Mouse (Mus musculus) thymus, postnatal 14 days (tissue): ENCODE data around the gene Thsd4.

Experiments
- DNase-seq: peaks from one replicate; pipeline ENCODE4 v3.0.0; 2021

Thsd4 gene

DNA sequence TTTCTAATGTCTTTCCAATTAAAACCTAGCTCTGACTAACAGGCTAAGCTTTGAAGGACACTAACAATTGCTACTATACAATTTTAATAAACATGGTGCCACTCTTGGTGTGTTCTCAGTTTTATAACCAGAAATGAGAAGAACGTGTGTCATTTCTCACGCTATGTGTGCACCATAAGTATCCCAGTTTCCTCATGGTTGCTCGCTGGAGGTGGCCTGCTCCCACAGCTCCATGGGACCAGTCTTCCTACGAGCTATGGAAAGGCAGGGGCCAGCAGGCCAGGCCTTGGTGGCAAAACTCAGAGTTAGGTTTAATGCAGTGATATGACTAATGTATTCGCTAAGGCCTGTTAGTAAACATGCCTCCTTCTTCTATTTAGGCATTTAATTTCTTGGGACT is 468.7 kb downstream of the Thsd4 start:
- DNase-seq, result no peak

DNA sequence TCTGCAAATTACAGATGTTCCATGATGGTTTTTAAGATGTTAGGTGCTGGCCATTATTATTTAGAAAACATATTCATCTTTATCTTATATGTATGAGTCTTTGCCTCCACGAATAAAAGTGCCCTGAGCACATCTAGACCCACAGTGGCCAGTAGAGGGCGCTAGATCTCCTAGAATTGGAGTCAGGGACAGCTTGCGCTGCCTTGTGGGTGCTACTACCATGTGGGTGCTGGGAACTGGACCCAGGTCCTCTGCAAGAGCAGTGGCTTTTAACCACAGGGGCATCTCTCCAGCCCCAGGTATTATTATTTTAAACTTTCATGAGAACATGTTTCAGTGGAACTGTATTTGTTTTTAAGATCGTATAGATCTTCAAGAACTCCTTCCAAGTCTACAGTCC is 469.4 kb downstream of the Thsd4 start:
- DNase-seq, result peak; percentile 5

GRCm38 (mm10) chr9:60043175-60043574 is 478.7 kb downstream of the Thsd4 start:
- no peak for DNase-seq

DNA sequence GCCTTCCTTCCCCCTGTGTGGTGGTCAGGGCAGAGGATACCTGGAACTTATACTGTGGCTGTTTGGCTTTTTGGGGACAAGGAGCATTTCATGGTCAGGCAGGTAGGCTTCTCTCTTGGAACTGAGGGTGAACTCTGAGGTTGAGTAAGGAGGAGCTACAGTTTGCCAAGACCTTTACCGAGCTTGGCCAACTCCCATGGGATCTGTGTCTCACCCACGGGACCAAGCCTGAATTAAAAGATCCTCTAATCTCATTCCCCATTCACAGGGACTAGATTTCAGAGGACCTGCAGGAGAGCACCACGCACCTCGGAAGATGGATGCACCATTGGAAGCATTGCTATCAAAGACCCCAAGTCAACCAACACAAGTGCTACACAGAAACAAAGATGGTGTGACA is 487.0 kb downstream of the Thsd4 start:
- no peak for DNase-seq

- no peak for DNase-seq
Measured at GRCm38 (mm10) chr9:60027234-60027633, 494.6 kb downstream of the Thsd4 start.

DNA sequence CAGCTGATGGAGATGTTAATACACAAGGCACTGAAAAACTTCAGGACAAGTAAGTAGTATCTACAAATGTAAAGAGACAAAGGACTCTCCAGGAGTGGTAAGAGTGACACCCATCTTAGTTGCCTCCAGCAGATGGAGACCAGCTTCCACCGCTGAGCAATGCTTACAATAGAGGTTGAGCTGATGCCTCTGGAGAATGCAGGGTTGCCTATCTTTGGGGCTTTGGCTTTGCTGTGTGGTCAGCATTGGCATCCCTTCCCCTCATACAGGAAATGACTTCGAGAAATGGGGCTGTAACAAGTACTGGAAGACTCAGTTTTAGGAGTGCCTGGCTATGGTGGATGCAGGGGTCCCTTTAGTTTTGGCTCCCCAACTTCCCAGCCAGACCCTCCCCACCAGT is 495.1 kb downstream of the Thsd4 start:
- no peak for DNase-seq

- no peak for DNase-seq
Measured at GRCm38 (mm10) chr9:60025919-60026318, 495.9 kb downstream of the Thsd4 start.

DNA sequence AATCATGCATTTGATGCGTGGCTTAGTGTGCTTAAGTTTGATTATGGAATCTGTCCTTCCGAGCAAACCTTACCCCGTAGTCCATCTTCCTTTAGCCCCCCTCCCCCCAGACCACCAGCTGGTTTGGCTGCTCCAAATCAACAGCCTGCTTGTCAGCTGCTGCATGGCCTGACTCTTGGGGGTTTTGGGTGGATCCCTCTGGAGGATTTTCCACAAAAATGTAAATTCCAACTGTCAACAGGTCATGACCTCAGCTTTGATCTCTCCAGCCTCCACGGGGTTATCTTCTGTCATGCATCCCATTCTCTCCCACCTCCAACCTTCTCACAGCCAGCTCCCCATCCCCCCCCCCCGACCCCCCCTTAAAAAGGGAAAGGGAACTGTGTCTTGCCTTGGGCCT is 496.9 kb downstream of the Thsd4 start:
- no peak for DNase-seq

DNA sequence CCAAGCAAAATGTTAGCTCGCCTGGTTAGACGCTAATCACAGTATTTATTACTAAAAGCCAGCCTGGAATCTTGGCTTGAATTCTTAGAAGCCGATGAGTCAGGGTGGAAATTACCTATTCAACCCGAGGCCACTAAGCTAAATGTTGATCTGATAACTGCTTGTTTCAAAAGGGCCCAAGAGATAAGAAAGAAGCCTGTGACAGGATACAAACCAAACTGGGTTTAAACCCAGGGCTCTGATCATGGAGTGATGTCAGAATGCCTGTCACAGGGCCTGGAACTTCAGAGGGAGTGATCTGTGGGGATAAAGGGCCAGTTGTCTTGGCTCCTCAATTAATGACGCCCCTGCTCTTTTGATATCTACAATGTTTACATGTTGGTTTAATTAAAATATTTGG is 497.3 kb downstream of the Thsd4 start:
- DNase-seq, result no peak

- DNase-seq, result no peak
Measured at GRCm38 (mm10) chr9:60022331-60022730, 499.5 kb downstream of the Thsd4 start.

- no peak for DNase-seq
Measured at GRCm38 (mm10) chr9:60020444-60020843, 501.4 kb downstream of the Thsd4 start.

GRCm38 (mm10) chr9:60010285-60010684 is 511.6 kb downstream of the Thsd4 start:
- no peak for DNase-seq

DNA sequence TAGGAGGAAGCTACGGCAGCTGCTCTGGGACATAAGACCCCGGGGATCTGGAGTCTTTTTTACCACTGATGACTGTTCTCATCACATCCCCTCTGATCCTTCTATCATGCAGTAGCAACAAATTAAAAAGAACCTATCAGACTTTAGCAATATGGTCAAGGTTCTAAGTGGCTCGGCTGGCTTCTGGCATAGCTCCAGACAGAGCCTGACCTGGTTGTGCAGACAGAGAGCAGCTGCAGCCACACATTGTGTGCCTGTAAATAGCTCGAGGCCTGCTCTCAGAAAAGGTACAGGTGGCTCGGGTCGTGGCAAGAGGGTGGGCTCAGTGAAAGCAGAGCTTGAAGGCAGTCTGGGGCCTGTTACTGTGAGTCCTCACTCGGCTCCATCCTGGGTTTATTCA is 512.9 kb downstream of the Thsd4 start:
- DNase-seq, result no peak

DNA sequence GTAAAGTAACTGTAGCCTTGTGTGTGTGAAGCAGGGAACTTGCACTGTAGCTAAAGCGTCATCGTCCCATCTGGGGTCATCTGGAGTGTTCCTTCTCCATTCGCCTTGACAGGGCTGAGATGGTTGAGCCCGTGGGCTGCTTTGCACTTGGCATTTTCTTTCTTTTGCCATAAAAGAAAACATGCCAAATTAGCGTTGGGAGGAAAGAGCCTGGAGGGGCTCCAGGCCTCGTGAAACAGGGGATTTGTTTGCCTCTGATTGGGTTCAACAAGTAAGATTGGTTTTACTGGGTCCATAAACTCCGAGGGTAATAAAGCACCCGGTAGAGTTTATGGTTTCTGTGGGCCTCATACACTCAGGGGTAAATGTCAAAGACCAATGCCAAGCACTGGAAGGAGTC is 519.5 kb downstream of the Thsd4 start:
- no peak for DNase-seq

GRCm38 (mm10) chr9:60001444-60001843 is 520.4 kb downstream of the Thsd4 start:
- no peak for DNase-seq

DNA sequence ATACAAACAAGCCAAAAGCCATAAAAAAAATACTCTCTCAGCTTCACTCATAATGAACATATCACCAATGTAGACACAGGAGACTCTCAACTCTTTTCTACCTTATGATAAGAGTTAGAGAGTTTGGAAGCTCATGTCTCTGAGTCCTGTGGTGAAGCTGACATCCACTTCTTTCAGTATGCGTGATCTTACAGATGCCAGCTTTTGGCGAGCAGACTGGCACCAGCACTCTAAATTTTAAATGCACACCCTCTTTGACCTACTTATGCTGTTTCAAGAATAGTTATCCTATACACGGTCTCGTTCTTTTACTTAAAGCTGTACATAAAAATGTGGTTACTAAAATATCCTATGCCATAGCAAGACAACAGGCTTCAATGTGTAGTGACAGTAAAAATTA is 524.1 kb downstream of the Thsd4 start:
- no peak for DNase-seq

DNA sequence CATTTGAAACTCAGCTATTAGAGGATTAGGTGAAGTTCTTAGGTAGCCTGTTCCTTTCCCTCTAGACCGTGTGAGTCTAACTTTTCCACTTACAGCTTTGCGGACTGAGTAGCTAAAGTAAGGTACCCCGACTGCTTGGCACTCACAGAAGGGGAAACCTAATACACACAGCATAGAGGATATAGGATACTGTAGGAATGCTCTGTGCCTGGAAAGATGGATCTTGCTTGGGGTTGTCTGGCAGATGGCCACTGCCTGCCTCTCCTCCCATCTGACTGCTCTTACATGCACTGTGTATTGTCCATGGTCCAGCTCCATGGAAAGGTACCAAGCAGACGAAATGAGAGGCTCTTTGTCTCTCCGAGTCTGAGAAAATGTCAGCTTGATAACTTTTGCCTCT is 530.4 kb downstream of the Thsd4 start:
- DNase-seq, result no peak

DNA sequence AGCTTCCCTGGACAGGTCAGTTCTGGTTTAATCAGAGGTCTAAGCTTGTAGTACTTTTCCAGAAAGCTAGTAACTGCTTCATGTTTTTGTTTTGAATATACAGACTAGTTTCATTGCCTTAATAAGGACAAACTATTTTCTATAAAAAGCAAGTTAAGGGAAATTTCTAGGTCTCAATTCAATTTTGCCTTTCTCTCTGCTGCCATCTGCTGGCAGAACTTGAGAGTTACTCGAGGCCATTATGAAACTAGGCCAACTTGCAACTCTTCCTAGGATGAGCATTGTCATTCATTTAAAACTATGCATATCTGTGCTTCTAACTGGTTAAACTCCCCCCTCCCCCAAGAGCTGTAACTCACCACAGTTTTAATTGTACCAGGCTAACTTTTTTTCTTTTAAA is 532.0 kb downstream of the Thsd4 start:
- peak; percentile 55 for DNase-seq

DNA sequence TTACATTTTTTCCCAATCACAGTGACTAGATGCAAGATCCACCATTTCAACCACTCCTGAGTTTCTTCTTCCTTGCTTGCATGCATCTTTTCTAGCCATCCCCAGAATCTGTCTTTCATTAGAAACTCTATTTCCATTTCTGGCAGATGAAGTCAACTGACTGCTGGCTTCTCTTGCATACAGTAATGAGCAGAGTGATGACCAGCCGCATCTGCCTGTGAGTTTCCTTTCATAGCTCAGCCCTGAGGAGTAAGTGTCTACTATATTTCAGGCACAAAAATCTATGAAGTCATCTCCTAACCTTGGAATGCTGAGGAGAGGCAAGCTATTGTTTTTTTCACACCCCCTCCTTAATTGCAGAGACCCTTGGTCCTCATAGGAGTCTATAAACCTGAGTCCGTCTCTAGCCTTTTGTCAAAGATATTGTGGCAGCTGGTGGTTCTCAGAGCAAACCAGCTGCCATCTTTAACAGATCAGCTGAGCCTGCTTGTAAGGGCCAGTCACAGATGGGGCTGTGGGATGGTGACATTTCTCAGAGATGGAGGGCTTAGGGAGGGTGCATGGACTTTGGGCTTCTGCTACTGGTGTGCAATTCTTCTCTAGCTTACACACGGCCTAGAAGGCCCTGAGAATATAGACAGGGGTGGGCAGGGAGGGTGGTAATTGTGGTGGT is 535.8 kb downstream of the Thsd4 start:
- DNase-seq, result no peak

DNA sequence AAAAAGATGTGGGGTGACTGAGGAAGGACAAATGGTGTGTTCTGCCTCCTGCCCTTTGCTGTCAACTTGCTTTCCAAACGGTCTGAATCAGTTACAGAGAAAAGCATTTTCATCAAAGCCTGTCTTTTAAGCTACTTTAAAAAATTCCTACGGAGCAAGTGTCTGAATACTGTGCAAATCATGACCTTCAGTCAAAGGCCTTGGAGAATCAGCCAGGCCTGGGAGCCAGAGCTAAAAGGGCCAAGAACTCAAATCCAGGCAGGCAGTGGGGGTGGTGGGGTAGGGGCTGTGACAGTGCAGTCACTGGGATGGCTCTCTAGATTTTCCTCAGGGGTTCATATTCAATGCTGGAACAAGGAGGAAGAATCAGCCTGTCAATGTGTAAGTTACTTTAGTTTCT is 540.7 kb downstream of the Thsd4 start:
- no peak for DNase-seq

DNA sequence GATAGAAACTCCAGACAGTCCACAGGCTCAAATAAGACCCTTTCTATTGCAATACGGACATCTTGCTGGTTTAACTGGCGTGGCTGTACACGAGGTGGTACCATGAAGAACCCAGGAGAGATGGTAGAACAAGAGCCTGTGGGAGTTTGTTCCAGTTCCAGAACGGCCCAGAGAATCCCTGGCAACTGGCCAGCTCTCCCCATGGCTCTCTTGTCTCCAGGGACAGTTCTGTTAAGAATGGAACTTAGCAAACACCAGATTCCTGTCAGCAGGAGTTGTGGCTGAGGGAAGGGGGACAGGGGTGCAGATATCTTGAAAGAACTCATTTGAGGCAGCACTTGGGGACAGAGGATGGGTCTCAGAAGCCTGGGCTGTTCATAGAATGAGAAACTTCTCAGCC is 550.6 kb downstream of the Thsd4 start:
- DNase-seq, result no peak

GRCm38 (mm10) chr9:59969383-59969782 is 552.5 kb downstream of the Thsd4 start:
- DNase-seq, result peak; percentile 71

- no peak for DNase-seq
Measured at GRCm38 (mm10) chr9:59965046-59965445, 556.8 kb downstream of the Thsd4 start.

DNA sequence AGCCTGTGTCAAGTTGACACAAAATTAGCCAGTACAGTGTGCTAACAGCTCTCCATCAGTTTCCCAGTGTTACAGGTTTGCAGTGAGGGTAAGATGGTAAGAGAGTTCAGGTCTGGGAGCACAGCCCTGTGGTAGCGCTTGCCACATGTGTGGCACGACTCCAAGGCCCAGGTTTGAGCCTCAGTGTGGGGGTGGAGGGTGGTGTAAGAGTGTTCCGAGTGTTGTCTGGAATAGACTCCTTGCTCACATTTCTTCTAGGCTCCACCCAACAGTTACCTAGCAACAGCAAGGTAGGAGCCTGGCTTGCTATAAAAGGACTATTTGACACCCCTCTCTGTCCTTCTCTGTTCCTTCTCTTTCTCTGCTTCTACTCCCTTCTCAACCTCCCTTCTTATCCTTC is 557.5 kb downstream of the Thsd4 start:
- no peak for DNase-seq

- no peak for DNase-seq
Measured at GRCm38 (mm10) chr9:59961201-59961955, 560.5 kb downstream of the Thsd4 start.
